Mouse (Mus musculus) cerebellum, postnatal 14 days (tissue): ENCODE measurements at regions not wholly inside any gene's neighbourhood (a gene's known extent, or its start where the extent isn't known, plus 50 kb on each side); places are given as distances from the start of the nearest gene placed in this dataset.

Experiments
- DNase-seq, 2 experiments: peaks; one replicate each; pipeline ENCODE4 v3.0.0; 2021; ENCODE audit warnings: mixed read lengths in 2 of 2

DNA sequence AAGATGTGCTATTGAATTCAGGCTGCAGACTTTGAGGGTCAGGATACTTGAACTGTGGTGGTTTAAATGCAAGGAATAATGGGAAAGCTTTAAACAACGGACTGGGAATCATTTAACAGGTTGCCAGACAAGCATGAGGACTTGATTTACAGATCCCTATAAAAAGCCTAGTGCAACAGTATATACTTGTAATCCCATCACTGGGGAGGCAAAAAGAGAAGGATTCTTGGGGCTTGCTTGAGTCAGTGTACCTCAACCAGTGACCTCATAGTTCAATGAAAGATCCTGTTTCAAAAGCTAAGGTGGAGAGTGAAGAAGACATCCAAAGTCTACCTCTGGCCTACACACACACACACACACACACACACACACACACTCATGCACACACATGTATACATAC lies 99.8 kb downstream of the Lrrn1 start:
- no peak for DNase-seq

DNA sequence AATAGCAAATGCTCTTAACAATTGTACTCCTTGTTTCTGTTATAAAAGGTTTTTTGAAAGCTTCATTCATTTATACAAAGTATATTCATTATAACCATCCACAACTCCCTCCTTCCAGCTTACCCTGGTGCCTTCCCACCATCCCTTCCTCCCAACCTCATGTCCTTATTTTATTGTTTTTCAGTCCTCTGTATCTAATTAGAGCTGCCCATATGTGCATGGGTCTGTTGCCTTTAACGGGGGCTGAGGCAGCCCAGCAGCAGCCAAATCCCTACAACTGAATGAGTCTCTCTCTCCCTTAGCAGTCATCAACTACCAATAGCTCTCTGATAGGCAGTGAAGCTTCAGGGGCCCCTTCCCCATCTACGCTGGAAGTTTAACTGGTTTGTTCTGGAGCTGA lies 116.2 kb downstream of the Lrrn1 start:
- no peak for DNase-seq

DNA sequence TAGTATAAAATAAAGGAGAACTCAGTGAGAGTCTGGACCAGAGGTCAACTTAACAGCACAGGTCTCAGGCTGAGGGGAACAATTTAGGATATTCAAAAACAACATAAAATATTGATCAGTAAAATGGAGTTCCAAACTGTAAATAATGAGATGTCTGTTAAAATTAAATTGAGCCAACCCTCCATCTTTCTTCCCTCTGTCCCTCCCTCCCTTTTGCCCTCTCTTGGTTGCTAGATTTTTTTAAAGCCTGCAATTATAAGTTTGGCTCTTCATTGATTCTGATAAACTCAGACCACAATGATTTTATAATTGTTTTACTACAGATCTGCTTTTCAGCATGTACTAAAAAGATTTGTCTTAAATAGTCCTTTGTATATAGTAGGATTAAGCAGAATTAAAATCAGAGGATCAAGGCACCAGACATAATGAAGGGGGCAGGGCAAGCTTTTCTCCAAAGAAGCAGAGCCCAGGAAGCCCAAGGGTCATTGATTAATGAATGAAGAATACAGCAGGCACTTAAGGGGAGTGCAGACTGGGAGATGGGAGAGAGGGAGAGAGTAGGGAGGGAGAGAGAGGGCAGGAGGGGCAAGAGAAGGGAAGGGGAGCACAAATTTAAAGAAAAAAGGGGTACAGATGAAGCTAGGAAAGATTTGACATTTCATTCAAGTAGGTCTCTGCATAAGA lies 124.4 kb downstream of the Lrrn1 start:
- no peak for DNase-seq

DNA sequence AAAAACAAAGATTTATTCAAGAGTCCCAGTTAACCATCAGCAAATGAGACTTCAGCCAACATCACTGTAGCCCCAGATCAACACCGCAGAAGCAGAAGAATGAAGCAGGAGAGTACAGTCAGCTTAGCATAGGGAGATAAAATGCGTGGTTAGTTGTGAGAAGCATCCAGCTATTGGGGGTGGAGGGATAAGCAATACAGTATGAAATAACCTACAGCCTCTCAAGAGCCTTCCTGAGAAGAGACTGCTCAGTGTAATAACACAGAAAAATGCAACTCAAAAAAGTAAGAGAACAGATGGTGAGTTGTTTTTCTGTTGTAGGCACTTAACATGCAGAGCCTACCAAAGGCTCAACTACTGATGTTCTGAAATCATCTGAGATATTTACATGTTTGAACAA lies 128.2 kb downstream of the Lrrn1 start:
- DNase-seq, result no peak

DNA sequence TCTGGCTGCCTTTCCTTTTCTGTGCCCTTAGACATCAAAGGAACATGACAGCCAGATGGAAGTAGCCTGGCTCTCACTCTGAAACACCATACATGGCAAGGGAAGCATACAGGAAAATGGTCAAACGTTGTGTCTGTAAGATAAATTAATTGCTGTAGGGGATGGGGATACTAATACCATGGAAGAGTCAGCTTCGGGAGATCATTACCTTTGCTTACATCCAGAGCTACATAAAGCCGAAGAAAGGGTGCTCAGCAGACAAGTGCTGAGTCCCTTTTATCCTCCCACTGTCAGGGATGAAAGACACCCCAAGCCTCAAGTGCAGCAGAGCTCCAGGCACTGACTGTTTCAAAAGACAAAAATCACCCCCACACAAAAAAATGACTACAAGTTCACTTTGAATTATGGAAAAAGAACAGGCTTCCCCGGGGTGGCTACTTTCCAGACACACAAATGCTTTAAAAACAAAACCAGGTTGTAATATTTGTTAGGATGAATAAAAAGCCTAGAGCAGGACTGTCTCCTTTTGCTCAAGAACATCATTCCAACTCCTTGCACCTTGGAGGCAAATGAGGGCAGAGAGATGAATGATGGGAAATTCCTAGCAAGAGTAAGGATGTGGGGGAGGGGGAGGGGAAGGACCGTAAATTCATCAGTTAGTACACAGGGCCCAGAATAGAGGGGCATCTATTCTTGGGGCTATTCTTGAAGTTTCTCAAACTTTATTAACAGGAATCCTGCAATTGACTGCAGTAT lies 131.6 kb downstream of the Lrrn1 start:
- DNase-seq, result no peak

DNA sequence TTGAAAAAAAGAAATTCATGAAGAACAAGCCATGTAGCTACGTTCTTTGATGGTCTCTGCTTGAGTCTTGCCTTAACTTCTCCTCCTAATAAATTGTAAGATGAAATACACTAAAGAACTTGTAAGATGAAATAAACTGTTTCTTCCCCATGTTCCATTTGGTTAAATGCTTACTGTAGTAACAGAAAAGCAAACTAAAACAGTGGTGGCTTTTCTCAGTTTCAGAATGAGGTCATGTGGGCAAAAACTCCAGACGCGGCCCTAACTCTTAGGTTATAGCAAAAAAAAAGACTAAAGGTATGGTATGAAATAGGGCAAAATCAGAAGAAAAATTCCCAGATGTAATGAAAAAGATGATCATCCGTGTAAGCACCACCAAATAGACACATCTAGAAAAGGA lies 169.7 kb downstream of the Lrrn1 start:
- no peak for DNase-seq

DNA sequence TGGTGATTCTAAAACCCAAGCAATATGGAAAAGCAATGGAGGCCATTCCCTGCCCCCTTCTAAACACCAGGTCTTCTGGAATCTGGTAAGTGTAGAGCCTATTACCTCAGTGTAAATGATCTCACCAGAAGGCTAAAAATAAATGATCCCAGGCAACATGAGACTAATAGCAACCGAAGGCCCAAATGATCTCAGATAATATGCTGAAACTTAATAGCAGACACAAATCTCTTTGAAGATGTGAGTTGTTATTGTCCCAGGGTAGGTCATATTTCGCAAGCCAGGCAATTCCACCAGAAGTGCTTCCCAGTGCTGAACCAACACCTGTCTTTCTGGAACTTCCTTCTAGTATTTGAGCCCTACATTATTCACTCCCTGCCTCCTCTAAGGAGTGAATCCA lies 178.6 kb downstream of the Lrrn1 start:
- DNase-seq, result no peak

DNA sequence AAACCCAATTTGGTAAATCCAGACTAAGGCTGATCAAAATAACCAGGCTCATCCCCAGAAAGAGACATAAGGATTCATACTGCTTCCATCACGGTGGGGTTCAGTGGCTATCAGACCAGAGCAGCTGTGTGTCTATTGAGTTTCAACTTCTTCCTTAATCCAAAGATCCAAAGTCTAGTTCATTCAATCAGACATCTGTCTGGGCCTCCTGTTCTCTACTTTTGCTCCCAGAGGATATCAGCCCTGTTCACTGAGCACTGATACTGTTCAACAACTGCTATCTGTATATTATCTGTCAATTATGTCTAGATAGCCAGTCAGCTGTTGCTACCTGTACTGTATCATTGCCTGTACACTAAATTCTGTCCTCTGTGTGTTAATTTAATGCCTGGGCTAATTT lies 179.0 kb downstream of the Lrrn1 start:
- no peak for DNase-seq

DNA sequence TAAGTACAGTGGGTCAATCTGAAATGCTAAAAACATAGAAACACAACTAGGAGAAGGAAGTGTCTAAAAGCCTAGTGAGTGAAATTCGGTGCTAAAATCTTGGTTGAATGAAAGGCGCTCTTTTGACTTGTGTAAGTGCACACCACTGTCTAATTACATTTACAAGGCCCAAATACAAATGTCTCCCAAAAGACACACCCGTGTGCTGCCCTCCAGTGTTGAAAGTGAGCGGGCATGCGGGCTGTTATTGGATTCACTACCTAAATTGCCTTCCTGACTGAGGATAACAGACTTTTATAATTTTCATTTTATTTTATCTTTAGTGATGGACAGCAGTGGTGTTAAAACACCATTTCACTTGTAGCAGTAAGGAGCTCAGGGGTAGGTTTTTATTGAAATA lies 180.8 kb downstream of the Lrrn1 start:
- peak; percentile 66 to 76 for DNase-seq

DNA sequence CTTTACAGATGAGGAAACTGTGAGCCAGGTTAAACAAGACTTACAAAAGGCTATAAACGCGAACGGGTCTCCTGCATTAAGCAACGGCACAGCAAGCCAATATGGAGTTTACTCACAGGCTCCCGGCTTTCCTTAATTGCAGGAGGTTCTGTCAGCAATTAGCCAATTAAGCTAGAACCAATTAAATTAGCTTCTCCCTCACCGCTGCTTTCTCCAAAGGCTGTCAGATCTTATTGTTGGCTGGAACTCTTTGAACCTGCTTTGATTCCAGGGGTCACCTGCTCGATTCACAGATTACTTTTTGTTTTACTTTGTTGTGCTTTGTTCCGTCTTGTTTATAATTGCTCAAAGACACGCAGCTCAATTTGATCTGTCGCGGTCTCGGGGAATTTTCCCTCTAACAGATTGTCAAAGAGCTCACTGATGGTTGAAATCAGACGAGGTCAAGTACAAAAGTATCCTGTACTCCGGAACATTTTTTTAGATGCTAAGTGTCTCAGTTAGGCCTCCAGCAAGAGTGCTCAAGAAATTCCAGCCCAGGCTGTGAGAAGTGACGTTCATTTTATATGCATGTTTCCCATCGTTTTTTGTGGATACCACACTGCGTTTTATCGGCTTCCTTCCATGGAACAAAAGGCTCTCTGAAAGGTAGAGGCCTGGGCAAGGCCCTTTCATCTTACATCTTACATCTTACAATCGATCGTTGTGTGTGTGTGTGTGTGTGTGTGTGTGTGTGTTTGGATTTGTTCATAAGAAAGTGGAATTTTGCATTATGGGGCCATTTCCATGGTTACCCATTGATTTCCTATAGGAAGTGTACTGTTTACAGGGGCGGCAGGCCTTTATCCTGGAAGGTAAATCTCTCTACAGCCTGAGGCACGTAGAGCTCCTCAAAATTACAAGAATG lies 181.9 kb downstream of the Lrrn1 start:
- peak in 1 of 2 experiments; percentile 6 for DNase-seq

DNA sequence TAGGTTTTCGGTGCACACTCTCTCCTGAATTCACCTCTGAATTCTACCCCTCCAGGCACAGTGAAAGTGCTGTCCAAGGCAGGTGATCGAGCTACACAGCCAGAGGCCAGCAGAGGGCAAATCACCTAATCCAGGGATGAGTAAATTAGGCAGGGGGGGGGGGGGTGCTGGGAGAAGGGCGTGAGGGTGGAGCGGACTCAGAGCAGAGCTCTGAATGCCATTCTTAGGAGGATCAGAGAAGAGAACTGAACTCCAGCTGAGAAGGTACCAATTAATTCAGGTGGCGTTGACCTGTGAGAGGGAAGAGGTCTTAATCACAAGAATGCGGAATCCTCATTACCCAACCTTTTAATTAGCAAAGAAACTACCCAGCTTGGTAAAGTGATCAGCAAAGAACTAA lies 183.5 kb downstream of the Lrrn1 start:
- no peak for DNase-seq

DNA sequence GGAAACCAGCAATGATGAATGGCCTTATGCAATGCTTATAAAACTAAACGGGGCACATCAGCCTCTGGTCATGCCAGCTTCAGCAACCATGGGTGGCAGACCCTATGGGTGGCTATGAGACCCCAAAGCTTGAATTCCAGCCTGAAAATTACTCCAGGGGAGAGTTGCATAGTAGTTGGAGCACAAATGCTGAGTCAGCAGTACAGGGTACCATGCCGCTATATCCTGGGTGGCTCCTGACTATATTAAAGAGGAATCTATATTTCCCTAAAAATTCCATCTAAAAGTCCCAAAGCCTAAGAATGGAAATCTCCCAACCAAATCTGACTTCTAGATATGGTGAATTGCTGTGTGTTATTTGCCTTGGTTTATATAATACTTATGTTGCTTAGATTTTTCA lies 187.6 kb downstream of the Lrrn1 start:
- no peak for DNase-seq

DNA sequence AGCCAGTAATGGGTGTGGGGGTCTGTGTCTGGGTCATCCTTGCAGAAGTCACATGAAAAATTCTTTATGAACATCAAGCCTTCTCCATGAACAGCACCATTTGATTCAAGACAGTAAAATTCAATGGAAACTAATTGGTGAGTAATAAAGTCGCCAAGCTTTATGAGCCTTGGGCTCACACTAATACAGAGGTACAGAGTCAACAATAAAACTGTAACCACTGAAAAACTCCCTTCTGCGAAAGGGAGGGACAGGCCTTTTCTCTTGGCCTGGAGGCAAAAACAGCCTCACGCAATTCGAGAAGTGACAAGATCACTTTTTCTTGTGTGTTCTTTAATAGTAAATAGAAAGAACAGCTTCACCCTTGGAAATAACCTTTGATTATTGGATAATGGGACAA lies 200.7 kb downstream of the Lrrn1 start:
- DNase-seq, result no peak

DNA sequence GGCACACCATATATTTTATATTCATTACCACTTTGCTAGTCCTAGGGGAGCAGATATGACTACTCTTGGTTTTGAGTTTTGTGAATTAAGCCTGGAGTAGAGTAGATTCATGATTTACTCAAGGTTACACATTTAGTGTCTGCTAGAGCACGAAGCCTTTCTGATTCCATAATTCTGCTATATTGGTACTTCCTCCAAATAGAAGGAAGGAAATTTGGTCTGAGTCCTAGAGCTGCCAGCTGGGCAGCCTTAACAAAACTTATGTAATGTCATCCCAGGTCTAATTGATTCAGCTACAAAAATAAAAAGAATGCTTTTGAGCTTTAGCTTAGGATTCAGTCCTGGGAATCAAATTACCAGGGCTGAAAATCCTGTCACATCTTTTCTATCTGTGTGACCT lies 205.2 kb downstream of the Lrrn1 start:
- no peak for DNase-seq

DNA sequence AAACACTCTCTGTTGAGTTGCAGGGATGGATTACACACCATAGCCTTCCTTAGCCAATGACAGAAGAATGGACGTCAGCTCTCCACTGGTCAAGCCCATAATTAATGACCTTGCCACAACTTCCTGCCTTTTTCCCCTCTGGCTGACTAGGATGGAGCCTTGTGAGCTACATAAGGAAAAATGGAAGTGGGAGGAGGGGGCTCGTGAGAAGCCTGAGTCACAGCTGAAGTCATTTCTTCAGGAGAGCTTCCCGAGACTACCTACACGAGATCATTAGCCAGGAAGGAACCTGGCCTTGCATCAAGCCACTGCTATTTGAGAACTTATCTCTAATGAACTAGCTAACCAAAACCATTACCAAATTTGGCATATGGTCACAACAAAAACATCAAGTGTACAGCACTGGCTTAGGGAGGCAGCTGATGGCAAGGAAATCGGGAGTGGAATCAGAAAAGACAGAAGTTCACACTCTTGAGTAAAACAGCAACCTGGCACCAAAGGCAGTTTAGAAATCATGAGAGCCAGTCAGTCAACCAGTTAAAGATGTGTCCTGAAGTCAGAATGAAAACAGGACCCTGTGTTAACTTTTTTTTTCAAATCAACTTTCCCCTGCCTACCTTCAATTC lies 219.7 kb downstream of the Lrrn1 start:
- no peak for DNase-seq

DNA sequence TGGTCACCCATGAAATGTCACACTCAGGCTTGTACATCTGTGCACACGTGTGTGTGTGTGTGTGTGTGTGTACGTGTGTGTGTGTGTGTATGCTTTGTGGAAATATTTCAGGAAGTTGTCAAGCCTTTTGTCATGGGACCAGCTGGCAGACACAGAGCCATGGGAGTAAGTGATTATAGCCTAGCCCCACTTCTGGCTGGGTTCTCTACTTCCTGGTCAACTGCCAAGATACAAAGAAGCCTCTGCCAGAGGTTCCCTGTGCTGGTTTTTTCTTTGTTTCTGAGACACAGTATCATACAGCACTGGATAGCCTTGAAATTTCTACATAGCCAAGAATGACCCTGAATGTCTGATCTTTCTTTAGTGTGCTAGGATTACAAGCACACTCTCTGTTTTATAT lies 220.2 kb downstream of the Lrrn1 start:
- DNase-seq, result peak; percentile 32 to 44

DNA sequence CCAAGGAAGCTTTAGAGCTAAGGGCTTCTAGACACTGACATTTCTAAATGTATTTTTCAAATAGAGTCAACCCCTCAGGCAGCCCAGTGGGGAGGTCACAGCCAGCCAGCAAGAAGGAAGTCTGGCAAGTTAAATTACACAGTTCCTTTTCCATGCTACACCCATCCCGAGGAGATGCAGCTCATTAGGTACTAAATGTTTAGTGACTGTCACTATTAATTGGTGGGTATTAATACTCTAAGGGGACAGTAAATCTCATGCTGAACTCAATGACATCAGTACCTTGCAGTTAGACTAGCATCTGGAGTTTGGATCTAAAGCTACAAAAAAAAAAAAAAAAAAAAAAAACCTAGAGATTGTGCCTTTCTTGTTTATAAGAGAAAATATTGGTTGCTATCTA lies 222.6 kb downstream of the Lrrn1 start:
- no peak for DNase-seq

DNA sequence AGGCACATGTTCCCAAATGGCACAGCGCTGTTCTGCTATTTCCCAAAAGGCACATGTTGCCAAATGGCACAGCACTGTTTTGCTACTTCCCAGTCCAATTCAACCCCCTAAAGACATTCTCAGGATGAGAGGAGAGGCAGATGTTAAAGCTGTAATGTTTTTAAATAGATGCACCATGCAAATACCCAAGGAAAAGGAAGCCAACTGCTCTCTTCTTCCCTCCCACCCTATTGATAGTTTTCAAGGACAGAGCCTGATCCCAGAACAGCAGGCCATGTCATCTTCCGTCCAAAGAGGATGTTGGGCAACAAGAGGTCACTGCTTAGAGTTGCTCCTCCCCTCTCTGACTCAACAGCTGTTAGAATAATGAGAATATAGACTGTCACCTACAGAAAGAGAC lies 225.6 kb downstream of the Lrrn1 start:
- no peak for DNase-seq

DNA sequence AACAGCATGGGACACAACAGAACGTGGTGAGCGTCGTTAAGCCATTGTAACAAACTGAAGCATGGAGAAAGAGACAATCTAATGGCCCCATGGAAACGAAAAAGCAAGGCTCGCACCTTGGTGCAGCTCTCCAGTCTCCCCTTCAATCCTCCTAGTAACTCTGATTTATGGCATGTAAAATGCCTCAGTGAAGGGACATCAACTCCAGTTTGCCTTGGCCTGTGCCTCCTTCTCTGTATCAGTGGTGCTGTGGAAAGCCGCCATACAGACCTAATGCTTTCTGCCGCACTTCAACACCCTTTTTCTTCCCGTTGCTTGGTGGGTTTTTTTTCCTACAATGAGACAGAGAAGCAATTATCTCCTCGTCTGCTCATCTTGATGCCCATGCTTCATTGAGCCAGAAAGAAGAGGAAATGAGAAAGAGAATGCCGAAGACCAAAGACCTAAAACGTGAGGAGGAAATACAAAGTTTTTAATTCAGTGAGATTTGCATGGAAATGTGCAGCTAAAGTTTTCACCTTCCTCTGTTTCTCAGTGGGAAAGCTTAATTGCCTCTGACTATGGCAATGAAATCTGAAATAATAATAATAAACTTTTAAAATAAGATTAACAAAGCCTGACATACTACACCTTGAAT lies 241.4 kb downstream of the Lrrn1 start:
- no peak for DNase-seq

DNA sequence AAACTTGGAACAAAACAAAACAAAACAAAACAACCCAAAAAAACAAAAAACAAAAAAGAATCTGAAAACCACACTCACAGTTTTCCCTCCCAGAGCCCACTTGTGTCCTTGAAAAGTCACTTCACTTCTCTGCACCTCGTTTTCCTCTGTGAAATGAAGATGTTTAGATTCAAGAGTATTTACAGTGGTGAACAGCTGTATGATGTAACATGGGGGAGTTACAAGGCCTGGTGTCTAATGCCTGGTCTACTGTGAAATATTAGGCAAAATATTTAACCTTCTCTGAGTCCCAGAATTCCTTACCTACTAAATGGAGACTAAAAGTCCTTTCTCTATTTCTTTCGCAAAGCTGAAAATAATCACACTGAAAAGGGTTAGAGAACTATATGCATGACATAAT lies 255.4 kb downstream of the Lrrn1 start:
- no peak for DNase-seq

DNA sequence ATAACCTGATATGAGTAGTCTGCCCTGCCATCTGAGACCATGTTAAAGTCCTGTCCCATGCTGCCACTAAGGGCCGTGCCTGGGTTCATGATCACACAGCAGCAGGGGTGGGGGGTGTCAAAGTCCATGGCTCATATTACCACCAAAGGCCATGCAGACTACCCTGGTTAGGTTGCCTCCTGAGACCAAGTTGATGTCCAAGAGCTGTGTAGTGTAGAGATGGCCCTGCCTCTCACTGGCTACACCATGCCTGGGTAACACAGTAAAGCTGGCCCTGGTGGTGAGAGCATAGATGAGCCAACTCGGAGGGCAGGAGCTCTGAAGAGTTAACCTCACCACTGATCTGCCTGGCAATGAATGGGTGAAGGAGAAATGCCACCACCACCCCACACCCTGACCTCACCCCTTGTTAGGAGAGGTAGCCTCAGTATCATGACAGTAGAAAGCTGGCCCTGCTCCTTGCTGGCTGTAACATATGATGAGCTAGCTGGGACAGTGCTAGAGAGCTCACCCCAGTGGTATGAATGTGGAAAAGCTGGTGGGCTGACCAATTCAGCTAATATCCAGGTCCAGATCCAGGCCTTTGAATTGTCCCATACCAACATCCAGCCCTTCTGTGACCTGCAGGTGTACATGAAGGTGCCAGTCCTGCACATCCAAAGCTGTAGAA lies 258.8 kb downstream of the Lrrn1 start:
- DNase-seq, result no peak

DNA sequence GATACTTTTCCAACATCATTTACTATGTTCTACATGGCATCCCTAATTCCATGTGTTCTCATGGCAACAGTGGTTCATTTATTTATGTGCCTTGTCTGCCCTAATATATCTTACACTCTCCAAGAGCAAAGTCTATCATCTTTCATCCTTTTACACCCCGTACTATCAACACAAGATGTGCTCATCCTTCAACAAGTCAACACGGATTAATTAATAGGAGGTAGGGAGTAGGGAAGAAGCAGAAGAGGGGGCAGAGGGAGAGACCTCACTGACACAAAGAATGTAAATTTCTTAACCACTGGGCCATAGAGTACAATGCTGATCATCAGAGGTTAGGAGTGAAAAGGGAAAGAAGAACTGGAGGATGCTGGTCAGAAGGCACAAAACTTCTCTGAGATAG lies 267.0 kb upstream of the Setmar start:
- DNase-seq, result no peak
